Mouse (Mus musculus): ENCODE measurements at regions not wholly inside any gene's neighbourhood (a gene's known extent, or its start where the extent isn't known, plus 50 kb on each side); places are given as distances from the start of the nearest gene placed in this dataset.

DNA sequence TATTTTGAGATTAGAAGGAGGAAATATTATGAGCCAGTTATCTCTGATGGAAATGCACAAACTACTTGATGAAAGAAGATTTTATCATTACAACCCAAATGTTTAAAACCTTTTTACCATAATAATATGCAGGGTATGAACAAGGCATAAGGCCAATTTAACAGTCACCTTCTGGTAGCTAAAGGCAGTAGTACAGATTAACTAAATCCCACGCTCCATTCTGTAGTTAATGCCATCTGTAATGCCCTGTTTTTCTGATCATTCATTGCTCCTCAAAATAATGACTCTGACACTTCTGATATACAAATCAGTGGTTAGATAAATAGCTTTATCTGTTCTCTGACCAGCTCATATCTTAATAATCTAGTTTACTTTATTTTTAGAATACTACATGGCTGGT, 987.8 kb downstream of the Pcdh7 start:
- Histone ChIP-seq H3K9me3 (no peaks in the 10 kb centered on the region), H3K4me1 (no peaks in the 10 kb centered on the region), H3K27ac (no peak overlapping the region), H3K36me3 (no peaks in the 10 kb centered on the region), H3K4me3 (no peak overlapping the region), H3K4me2 (replicated peaks) (no peak overlapping the region), H3K27me3 (no peaks in the 10 kb centered on the region), H3K9ac (no peak overlapping the region)
- 85% methylated on average over 1 of the region's 1 CpGs for WGBS
- no peak for ATAC-seq (ENCODE audit: low FRiP score, low read depth)

DNA sequence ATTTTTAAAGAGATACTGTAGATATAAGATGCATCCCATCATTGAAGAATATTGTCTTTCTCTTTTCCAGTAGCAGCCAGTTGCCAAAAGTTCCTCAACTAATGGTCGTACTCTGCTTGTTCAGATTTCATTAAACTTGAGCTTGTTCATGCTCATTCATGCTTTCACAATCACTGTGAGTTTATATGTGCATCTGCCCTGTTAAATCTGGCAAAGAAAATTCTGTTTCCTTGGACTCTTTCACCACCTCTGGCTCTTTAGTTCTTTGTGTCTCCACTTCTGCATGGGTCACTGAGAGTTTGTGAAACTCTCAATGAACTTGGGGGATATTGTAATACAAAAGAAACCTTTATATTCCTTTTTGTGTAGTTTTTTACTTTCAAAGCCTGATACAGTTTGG, 994.6 kb downstream of the Pcdh7 start:
- Histone ChIP-seq H3K4me2 (replicated peaks) (no peak overlapping the region), H3K27me3 (no peaks in the 10 kb centered on the region), H3K9ac (no peak overlapping the region), H3K4me1 (no peaks in the 10 kb centered on the region), H3K36me3 (no peaks in the 10 kb centered on the region), H3K27ac (no peak overlapping the region), H3K4me3 (no peak overlapping the region), H3K9me3 (no peaks in the 10 kb centered on the region)
- no peak for ATAC-seq (ENCODE audit: low FRiP score, low read depth)
- 73% methylated on average over 1 of the region's 1 CpGs for WGBS

DNA sequence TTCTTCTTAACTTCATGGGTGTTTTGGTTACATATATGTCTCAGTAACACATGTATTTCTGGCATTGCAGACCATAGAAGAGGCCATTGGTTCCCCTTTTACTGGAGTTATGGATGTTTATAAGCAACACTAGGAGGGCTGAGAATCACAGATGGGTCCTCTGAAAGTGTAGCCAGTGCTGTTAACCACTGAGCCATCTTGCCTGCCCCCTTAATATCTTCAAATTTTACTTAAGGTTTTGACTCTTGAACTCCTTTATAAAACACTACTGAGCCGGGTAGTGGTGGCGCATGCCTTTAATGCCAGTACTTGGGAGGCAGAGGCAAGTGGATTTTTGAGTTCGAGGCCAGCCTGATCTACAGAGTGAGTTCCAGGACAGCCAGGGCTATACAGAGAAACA, 1015.6 kb downstream of the Pcdh7 start:
- Histone ChIP-seq H3K9ac (no peak overlapping the region), H3K4me2 (replicated peaks) (no peak overlapping the region), H3K4me1 (no peaks in the 10 kb centered on the region), H3K36me3 (no peaks in the 10 kb centered on the region), H3K27ac (no peak overlapping the region), H3K9me3 (no peaks in the 10 kb centered on the region), H3K27me3 (no peaks in the 10 kb centered on the region), H3K4me3 (no peak overlapping the region)
- 100% methylated on average over 3 of the region's 3 CpGs for WGBS
- ATAC-seq (ENCODE audit: low FRiP score, low read depth) = no peak

DNA sequence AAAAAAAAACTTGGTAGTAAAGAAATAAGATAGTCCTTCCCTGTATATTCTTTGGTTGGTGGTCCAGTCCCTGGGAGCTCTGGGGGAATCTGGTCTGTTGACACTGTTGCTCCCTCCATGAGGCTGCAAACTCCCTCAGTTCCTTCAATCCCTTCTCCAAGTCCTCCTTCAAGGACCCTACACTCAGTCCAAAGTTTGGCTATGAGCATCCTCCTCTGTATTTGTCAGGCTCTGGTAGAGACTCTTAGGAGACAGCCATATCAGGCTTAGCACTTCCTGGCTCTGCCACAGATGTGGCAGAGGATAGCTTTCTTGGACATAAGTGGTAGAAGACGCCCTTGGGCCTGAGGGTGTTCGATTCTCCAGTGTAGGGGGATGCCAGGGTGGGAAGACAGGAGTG, 1016.2 kb downstream of the Pcdh7 start:
- no peak for ATAC-seq (ENCODE audit: low FRiP score, low read depth)
- no peak overlapping the region for H3K27ac ChIP-seq
- no peak overlapping the region for H3K4me3 ChIP-seq
- no peak overlapping the region for H3K4me2 ChIP-seq (replicated peaks)
- no peaks in the 10 kb centered on the region for H3K9me3 ChIP-seq
- whole genome bisulfite sequencing = 82% methylated on average over 2 of the region's 2 CpGs
- H3K4me1 ChIP-seq = no peaks in the 10 kb centered on the region
- no peaks in the 10 kb centered on the region for H3K27me3 ChIP-seq
- H3K9ac ChIP-seq = no peak overlapping the region
- no peaks in the 10 kb centered on the region for H3K36me3 ChIP-seq

DNA sequence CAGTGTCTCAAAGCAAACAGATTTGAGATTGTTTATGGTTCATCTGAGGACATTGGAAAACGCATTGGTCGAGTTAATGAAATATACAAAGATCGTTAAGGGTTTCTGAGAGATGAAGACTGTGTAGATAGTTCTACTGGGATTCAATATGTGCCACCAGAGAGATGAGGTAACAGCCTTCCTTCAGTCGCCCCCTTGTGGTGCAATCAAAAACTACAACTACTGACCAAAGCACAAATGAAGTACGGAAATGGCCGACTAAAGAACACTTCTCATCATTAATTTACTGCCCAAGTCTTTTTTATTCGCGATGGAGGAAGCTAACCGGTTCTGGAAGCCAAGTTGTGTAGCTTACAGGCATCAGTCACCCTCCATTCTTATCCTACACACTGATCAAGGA, 1018.8 kb downstream of the Pcdh7 start:
- no peak for ATAC-seq (ENCODE audit: low FRiP score, low read depth)
- Histone ChIP-seq H3K27ac (no peak overlapping the region), H3K4me1 (no peaks in the 10 kb centered on the region), H3K4me3 (no peak overlapping the region), H3K9ac (no peak overlapping the region), H3K36me3 (no peaks in the 10 kb centered on the region), H3K27me3 (no peaks in the 10 kb centered on the region), H3K9me3 (no peaks in the 10 kb centered on the region), H3K4me2 (replicated peaks) (no peak overlapping the region)
- 48% methylated on average over 9 of the region's 9 CpGs for WGBS

DNA sequence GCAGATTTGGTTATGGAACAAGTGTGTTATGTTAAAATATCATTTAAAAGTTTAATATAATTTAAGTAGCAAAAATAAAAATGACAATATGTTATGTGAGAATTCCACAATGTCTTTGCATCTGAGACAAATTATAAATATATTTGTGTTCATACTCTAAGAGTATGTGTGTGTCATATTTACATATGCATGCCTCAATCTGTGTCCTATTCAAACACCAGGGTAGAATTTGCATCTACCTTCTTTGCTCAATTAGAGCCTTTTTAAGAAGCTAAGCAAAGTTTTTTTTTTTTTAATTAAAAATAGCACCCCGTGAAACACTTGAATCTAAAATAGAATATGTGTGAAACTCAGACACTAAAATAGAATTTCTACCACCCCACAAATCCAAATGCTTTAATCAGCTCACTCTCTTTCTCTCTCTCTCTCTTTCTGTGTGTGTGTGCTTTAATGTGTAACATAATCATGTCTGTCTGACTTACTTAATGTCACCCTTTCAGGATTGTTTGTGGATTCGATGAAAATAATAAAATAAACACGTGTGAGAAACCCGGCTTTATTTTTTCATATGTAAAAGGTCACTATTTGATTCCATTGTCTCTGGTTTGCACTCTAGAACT, 1019.6 kb downstream of the Pcdh7 start:
- Histone ChIP-seq H3K27ac (no peak overlapping the region), H3K9ac (no peak overlapping the region), H3K36me3 (no peaks in the 10 kb centered on the region), H3K9me3 (no peaks in the 10 kb centered on the region), H3K27me3 (no peaks in the 10 kb centered on the region), H3K4me2 (replicated peaks) (no peak overlapping the region), H3K4me1 (no peaks in the 10 kb centered on the region), H3K4me3 (no peak overlapping the region)
- no peak for ATAC-seq (ENCODE audit: low FRiP score, low read depth)
- 81% methylated on average over 4 of the region's 4 CpGs for WGBS

DNA sequence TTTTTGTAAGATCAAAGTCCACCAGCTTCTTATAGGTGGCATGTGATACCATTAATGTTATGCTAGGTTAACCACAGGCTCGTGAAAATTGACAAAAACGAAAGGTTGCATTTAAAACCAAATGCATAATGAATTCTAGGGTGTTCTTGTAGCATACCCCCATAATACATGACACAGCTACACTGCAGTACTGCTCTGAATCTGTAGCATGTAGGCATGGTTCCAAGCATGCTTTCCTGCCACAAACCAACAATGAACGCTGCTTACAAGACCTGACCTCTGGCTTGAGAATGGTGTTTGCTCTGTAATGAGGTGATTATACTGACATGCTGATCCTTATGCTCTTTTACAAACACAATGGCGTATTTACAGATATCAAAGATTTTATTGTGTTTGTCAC, 1020.3 kb downstream of the Pcdh7 start:
- no peak for ATAC-seq (ENCODE audit: low FRiP score, low read depth)
- no peaks in the 10 kb centered on the region for H3K36me3 ChIP-seq
- H3K4me3 ChIP-seq = no peak overlapping the region
- no peak overlapping the region for H3K9ac ChIP-seq
- 46% methylated on average over 4 of the region's 4 CpGs for WGBS
- H3K4me1 ChIP-seq = no peaks in the 10 kb centered on the region
- no peak overlapping the region for H3K4me2 ChIP-seq (replicated peaks)
- no peak overlapping the region for H3K27ac ChIP-seq
- H3K27me3 ChIP-seq = no peaks in the 10 kb centered on the region
- H3K9me3 ChIP-seq = no peaks in the 10 kb centered on the region

DNA sequence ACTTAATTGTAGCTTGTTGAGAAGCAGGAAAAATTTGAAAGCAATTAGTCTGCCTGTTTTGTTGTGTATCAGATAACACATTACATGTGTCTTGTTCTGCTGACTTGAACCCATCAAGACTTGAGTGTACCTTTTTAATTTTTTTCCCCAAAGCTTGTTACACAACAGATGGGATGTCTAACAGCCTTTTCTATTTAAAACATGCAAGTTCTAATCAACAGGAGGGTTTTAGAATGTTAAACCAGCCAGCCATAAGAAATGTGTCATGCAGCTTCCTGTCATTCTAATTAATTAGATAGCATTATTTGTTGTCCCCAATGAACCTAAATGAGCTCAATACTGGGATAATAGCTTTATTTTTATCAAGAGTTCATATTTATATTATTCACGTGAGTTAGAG, 1023.0 kb downstream of the Pcdh7 start:
- Histone ChIP-seq H3K9ac (no peak overlapping the region), H3K4me1 (no peaks in the 10 kb centered on the region), H3K27me3 (no peaks in the 10 kb centered on the region), H3K4me2 (replicated peaks) (no peak overlapping the region), H3K4me3 (no peak overlapping the region), H3K9me3 (no peaks in the 10 kb centered on the region), H3K27ac (no peak overlapping the region), H3K36me3 (no peaks in the 10 kb centered on the region)
- WGBS = 70% methylated on average over 1 of the region's 1 CpGs
- no peak for ATAC-seq (ENCODE audit: low FRiP score, low read depth)

DNA sequence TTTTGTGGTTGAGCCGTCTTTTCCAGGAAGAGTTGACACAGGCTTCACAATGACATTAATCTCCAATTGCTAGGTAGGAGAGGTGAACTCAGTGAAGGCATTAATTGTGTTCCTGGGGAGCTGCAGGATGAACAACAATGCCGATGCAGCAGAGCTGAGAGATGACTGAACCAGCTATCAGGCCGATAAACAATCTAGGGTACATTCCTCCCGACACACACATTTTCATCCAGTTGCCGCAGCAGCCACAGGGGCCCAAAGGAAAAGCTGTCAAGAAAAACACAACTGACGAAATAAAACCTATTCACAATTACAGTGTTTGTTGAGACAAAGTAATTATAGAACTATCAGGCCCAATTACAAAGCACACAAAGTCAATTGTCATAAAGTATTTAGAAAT, 1029.9 kb downstream of the Pcdh7 start:
- no peak overlapping the region for H3K9ac ChIP-seq
- 53% methylated on average over 6 of the region's 6 CpGs for WGBS
- no peaks in the 10 kb centered on the region for H3K9me3 ChIP-seq
- no peak overlapping the region for H3K27ac ChIP-seq
- H3K4me3 ChIP-seq = no peak overlapping the region
- H3K27me3 ChIP-seq = no peaks in the 10 kb centered on the region
- no peak for ATAC-seq (ENCODE audit: low FRiP score, low read depth)
- no peaks in the 10 kb centered on the region for H3K36me3 ChIP-seq
- H3K4me1 ChIP-seq = 0 out of 2 replicates have a peak, but pooled peaks cover 4% of the 10 kb centered on the region
- H3K4me2 ChIP-seq (replicated peaks) = no peak overlapping the region

DNA sequence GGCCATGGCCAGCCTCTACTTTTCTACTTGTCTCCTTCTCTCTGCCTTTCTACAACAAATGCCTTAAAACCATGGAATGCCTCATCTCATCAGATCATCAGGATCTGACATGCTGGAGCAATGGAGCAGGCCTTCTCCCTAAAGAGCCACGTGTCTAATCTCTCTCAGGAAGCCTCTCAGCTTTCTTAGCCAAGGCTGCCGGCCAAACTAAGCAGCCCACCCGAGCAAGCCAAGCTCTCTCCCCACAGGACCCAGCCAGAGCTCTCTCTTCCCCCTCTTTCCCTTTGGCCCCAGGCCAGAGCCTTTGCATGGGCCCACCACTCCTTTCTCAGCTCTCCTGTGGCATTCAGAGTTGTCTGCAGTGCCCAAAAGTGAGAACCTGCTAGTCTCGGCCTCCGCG, 1034.0 kb downstream of the Pcdh7 start:
- H3K9me3 ChIP-seq = no peaks in the 10 kb centered on the region
- H3K4me2 ChIP-seq (replicated peaks) = no peak overlapping the region
- no peaks in the 10 kb centered on the region for H3K36me3 ChIP-seq
- no peak overlapping the region for H3K27ac ChIP-seq
- no peak overlapping the region for H3K9ac ChIP-seq
- H3K4me1 ChIP-seq = 0 out of 2 replicates have a peak, but pooled peaks cover 4% of the 10 kb centered on the region
- peak; percentile 44; the same call in 1 of the 2 replicates for ATAC-seq (ENCODE audit: low FRiP score, low read depth)
- 65% methylated on average over 6 of the region's 6 CpGs for WGBS
- no peaks in the 10 kb centered on the region for H3K27me3 ChIP-seq
- no peak overlapping the region for H3K4me3 ChIP-seq
